Mouse (Mus musculus): Measurements from ENCODE around the gene Rflna. TPM values are rescaled to one million over a fixed set of nuclear protein-coding genes. Genes with fewer than 3 reads are reported as not detected.

The Rflna gene
- total and polyA plus RNA-seq, 2 experiments: 0.22 TPM; not detected in 1

DNA sequence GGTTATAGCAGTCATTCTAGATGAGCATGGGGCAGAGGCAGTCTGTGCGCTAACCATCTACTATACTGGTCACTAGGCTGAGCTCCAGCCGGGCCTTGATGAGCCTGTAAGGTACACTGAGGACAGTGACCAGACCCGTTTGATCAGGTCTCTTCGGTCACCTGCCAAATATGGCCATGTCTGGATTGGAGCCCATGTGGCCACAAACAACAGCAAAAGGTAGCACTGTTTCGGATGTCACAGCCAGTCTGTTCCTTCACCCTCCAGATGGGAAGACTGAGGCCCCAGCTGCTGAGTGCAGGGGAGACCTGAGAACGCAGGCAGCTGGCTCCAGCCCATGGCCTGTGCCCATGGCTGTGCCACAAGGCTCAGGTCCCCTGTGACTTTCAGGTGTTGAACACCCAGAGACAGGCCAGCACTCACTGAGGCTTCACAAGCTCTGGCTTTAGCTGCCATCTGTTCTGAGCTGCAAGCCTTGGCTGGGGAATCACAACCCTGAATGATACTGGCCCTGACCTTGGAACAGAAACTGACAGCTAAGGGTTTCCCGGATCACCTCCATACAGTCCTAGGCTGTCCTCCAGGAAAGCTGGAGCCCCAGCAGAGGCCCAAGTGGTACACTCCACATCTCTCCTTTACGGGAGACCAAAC lies 36.5 kb downstream of the Rflna start:
- Histone ChIP-seq H3K27ac (replicated peaks; ENCODE audit: insufficient read depth, low read depth, low read length) (no peak overlapping the region), H3K27me3 (ENCODE audit: control insufficient read depth, insufficient read depth, low read length) (no peaks in the 10 kb centered on the region), H3K36me3 (ENCODE audit: control insufficient read depth, insufficient read depth, low read length) (peaks cover 3% of the 10 kb centered on the region; the same call in 1 of the 2 replicates), H3K4me1 (ENCODE audit: control insufficient read depth, insufficient read depth, low read length) (no peaks in the 10 kb centered on the region; the same call in 1 of the 2 replicates), H3K4me3 (ENCODE audit: insufficient read depth, low read depth, low read length) (no peak overlapping the region), H3K9ac (ENCODE audit: low read depth, low read length) (no peak overlapping the region), H3K79me2 (ENCODE audit: control insufficient read depth, insufficient read depth, low read length) (no peaks in the 10 kb centered on the region; the same call in 1 of the 2 replicates)
- 52% methylated on average over 8 of the region's 8 CpGs for WGBS
- DNase-seq (ENCODE audit: extremely low read depth, low read depth, low spot score): peak; percentile 32
- no peak for TF ChIP-seq CTCF (IDR thresholded peaks at IDR 0.05; ENCODE audit: low read depth, low read length)
- TF ChIP-seq POLR2A (IDR thresholded peaks at IDR 0.05; ENCODE audit: extremely low read depth, insufficient read depth, low read length): no peak

DNA sequence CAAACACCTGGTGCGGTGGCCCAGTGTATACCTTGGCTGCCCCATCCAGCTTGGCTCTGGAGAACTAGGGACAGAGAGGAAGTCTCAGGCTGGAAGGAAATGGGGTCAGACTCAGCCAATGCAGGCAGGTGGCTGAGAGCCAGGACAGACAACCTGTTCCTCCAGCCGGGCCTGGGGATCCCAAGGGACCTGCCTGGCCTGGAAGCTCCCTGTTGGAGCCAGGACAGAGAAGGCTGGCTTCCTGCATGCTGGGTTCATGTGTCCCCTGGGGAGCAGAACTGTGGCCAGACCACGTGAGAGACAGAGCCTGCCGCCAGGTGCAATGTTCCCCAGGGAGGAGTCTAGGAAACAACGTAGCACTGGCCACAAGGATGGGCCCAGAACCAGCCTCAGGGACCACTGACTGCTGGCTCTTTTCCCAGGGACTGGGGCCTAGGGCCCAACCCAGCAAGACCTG lies 37.1 kb downstream of the Rflna start:
- H3K36me3 ChIP-seq (ENCODE audit: control insufficient read depth, insufficient read depth, low read length): peaks cover 3% of the 10 kb centered on the region; the same call in 1 of the 2 replicates
- WGBS: 34% methylated on average over 5 of the region's 5 CpGs
- H3K4me1 ChIP-seq (ENCODE audit: control insufficient read depth, insufficient read depth, low read length): no peaks in the 10 kb centered on the region; the same call in 1 of the 2 replicates
- H3K27me3 ChIP-seq (ENCODE audit: control insufficient read depth, insufficient read depth, low read length): no peaks in the 10 kb centered on the region
- peak; percentile 72 for DNase-seq (ENCODE audit: extremely low read depth, low read depth, low spot score)
- no peak overlapping the region for H3K27ac ChIP-seq (replicated peaks; ENCODE audit: insufficient read depth, low read depth, low read length)
- H3K9ac ChIP-seq (ENCODE audit: low read depth, low read length): no peak overlapping the region
- no peak overlapping the region for H3K4me3 ChIP-seq (ENCODE audit: insufficient read depth, low read depth, low read length)
- TF ChIP-seq CTCF (IDR thresholded peaks at IDR 0.05; ENCODE audit: low read depth, low read length) (no peak), POLR2A (IDR thresholded peaks at IDR 0.05; ENCODE audit: extremely low read depth, insufficient read depth, low read length) (no peak)
- H3K79me2 ChIP-seq (ENCODE audit: control insufficient read depth, insufficient read depth, low read length): no peaks in the 10 kb centered on the region; the same call in 1 of the 2 replicates

DNA sequence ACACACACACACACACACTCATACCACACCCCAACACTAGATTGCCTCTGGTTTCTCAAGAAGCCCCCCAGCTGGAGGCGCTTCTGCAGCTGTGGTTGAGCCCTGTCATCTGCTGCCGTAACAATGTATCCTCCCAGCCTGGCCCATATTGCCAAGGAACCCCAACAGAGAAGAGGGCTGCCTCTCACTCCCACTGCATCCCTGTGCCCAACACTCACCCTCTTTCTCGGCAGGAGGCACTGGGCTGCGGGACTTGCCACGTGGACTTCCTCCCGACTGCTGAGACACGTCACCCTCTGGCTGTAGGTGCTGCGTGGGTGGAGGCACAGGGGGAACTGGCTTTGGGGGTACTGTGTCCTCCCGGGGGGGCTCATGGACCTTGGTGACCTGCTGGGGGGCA lies 38.6 kb downstream of the Rflna start:
- H3K27ac ChIP-seq (replicated peaks; ENCODE audit: insufficient read depth, low read depth, low read length): no peak overlapping the region
- no peak overlapping the region for H3K9ac ChIP-seq (ENCODE audit: low read depth, low read length)
- H3K4me3 ChIP-seq (ENCODE audit: insufficient read depth, low read depth, low read length): no peak overlapping the region
- TF ChIP-seq POLR2A (IDR thresholded peaks at IDR 0.05; ENCODE audit: extremely low read depth, insufficient read depth, low read length) (no peak), CTCF (IDR thresholded peaks at IDR 0.05; ENCODE audit: low read depth, low read length) (no peak)
- H3K4me1 ChIP-seq (ENCODE audit: control insufficient read depth, insufficient read depth, low read length): no peaks in the 10 kb centered on the region; the same call in 1 of the 2 replicates
- H3K27me3 ChIP-seq (ENCODE audit: control insufficient read depth, insufficient read depth, low read length): no peaks in the 10 kb centered on the region
- DNase-seq (ENCODE audit: extremely low read depth, low read depth, low spot score): no peak
- peaks cover 3% of the 10 kb centered on the region; the same call in 1 of the 2 replicates for H3K36me3 ChIP-seq (ENCODE audit: control insufficient read depth, insufficient read depth, low read length)
- no peaks in the 10 kb centered on the region; the same call in 1 of the 2 replicates for H3K79me2 ChIP-seq (ENCODE audit: control insufficient read depth, insufficient read depth, low read length)
- WGBS: 97% methylated on average over 9 of the region's 9 CpGs

DNA sequence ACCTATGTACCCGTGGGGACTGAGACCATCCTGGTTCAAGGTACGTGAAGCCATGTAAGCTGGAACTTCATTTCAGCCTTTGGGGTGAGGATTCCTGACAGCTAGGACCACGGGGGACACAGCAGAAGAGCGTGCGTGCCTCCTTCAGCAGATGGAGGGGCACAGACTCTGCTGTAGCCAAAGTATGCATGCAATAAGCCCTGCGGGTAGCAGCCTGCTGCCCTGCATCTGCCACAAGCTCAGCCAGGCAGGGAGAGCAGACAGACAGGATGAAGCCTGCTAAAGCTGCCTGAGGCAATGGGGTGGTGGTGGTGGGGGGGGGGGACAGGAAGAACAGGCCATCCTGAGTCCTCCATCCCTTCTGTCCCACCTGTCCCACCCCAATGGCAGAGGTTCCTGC lies 40.4 kb downstream of the Rflna start:
- H3K4me1 ChIP-seq (ENCODE audit: control insufficient read depth, insufficient read depth, low read length): no peaks in the 10 kb centered on the region; the same call in 1 of the 2 replicates
- no peak for TF ChIP-seq CTCF (IDR thresholded peaks at IDR 0.05; ENCODE audit: low read depth, low read length)
- no peak for TF ChIP-seq POLR2A (IDR thresholded peaks at IDR 0.05; ENCODE audit: extremely low read depth, insufficient read depth, low read length)
- no peaks in the 10 kb centered on the region for H3K27me3 ChIP-seq (ENCODE audit: control insufficient read depth, insufficient read depth, low read length)
- DNase-seq (ENCODE audit: extremely low read depth, low read depth, low spot score): no peak
- WGBS: 96% methylated on average over 6 of the region's 6 CpGs
- H3K79me2 ChIP-seq (ENCODE audit: control insufficient read depth, insufficient read depth, low read length): no peaks in the 10 kb centered on the region; the same call in 1 of the 2 replicates
- H3K4me3 ChIP-seq (ENCODE audit: insufficient read depth, low read depth, low read length): no peak overlapping the region
- no peak overlapping the region for H3K9ac ChIP-seq (ENCODE audit: low read depth, low read length)
- H3K27ac ChIP-seq (replicated peaks; ENCODE audit: insufficient read depth, low read depth, low read length): no peak overlapping the region
- H3K36me3 ChIP-seq (ENCODE audit: control insufficient read depth, insufficient read depth, low read length): peaks cover 5% of the 10 kb centered on the region

DNA sequence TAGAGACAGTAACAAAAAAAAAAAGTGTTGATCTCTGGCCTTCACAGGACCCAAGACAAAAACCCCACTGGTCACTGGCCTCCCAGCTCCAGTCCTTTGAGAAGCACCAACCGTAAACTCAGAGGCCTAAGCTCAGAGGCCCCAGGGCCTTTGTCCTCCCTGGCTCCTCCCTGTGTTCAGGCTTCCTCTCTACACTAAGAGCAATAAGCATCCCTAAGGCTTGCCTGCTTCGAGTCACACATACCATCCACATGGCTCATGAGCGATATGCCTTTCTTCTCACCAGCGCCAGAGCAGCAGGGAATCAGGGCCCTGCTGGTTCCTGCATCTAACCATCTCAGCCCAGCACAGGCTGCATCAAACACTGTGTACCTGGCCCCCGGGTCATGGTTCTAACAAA lies 42.2 kb downstream of the Rflna start:
- WGBS: 88% methylated on average over 5 of the region's 5 CpGs
- H3K36me3 ChIP-seq (ENCODE audit: control insufficient read depth, insufficient read depth, low read length): peaks cover 5% of the 10 kb centered on the region

DNA sequence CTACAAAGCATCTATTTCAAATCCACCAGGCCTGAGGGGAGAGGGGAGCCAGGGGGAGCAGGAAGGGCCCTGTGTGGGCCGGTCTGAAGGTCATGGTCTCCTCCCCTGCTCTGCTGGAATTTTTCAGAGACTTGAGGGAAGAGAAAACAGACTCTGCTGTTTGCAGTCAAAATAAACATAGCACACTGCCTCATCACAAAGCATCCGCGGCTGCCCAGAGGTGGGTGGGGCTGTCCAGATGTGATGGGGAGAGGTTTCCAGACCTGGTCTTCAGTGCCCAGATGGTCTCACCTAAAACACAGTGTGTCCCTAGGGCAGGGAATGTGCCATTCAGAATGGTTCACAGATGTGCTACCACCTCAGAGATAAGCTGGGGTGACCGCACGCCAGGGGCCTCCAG lies 43.4 kb downstream of the Rflna start:
- no peaks in the 10 kb centered on the region for H3K27me3 ChIP-seq (ENCODE audit: control insufficient read depth, insufficient read depth, low read length)
- H3K4me1 ChIP-seq (ENCODE audit: control insufficient read depth, insufficient read depth, low read length): no peaks in the 10 kb centered on the region
- H3K27ac ChIP-seq (replicated peaks; ENCODE audit: insufficient read depth, low read depth, low read length): no peak overlapping the region
- H3K79me2 ChIP-seq (ENCODE audit: control insufficient read depth, insufficient read depth, low read length): no peaks in the 10 kb centered on the region; the same call in 1 of the 2 replicates
- no peak overlapping the region for H3K9ac ChIP-seq (ENCODE audit: low read depth, low read length)
- DNase-seq (ENCODE audit: extremely low read depth, low read depth, low spot score): no peak
- no peak overlapping the region for H3K4me3 ChIP-seq (ENCODE audit: insufficient read depth, low read depth, low read length)
- TF ChIP-seq CTCF (IDR thresholded peaks at IDR 0.05; ENCODE audit: low read depth, low read length) (no peak), POLR2A (IDR thresholded peaks at IDR 0.05; ENCODE audit: extremely low read depth, insufficient read depth, low read length) (no peak)
- peaks cover 5% of the 10 kb centered on the region for H3K36me3 ChIP-seq (ENCODE audit: control insufficient read depth, insufficient read depth, low read length)
- WGBS: 75% methylated on average over 5 of the region's 5 CpGs

More for the DNA sequence above, 42.2 kb downstream of the Rflna start:
- Histone ChIP-seq H3K27me3 (ENCODE audit: control insufficient read depth, insufficient read depth, low read length) (no peaks in the 10 kb centered on the region), H3K4me1 (ENCODE audit: control insufficient read depth, insufficient read depth, low read length) (no peaks in the 10 kb centered on the region; the same call in 1 of the 2 replicates), H3K9ac (ENCODE audit: low read depth, low read length) (no peak overlapping the region), H3K4me3 (ENCODE audit: insufficient read depth, low read depth, low read length) (no peak overlapping the region), H3K79me2 (ENCODE audit: control insufficient read depth, insufficient read depth, low read length) (no peaks in the 10 kb centered on the region; the same call in 1 of the 2 replicates), H3K27ac (replicated peaks; ENCODE audit: insufficient read depth, low read depth, low read length) (no peak overlapping the region)
- DNase-seq (ENCODE audit: extremely low read depth, low read depth, low spot score): no peak
- TF ChIP-seq CTCF (IDR thresholded peaks at IDR 0.05; ENCODE audit: low read depth, low read length) (no peak), POLR2A (IDR thresholded peaks at IDR 0.05; ENCODE audit: extremely low read depth, insufficient read depth, low read length) (no peak)
